Mouse (Mus musculus) CH12.LX (cell line): ENCODE measurements around the gene Map3k12.

Experiments
- CTCF ChIP-seq, 2 experiments: IDR thresholded peaks in 1 of 2; conservative IDR thresholded peaks in 1 of 2; 2 replicates each; pipeline ENCODE4 v1.5.1; 2011 to 2012; ENCODE audit warnings: low read depth in 2 of 2, low read length in 2 of 2, improper control_type of control experiment in 1 of 2, inconsistent platforms in 1 of 2, mild to moderate bottlenecking in 1 of 2, moderate library complexity in 1 of 2
- EP300 ChIP-seq: IDR thresholded peaks from 2 replicates; pipeline ENCODE4 v1.6.1; 2011; ENCODE audit warnings: low read length, improper control_type of control experiment
- NELFE ChIP-seq: IDR thresholded peaks from 2 replicates; pipeline ENCODE4 v1.6.1; 2011; ENCODE audit warnings: low read depth, low read length, improper control_type of control experiment
- NRF1 ChIP-seq: IDR thresholded peaks from 2 replicates; pipeline ENCODE4 v1.6.1; 2014; ENCODE audit warnings: low read depth, mild to moderate bottlenecking, inconsistent platforms, low read length, improper control_type of control experiment, moderate library complexity
- USF1 ChIP-seq: IDR thresholded peaks from 2 replicates; pipeline ENCODE4 v1.6.1; 2014; ENCODE audit warnings: low read depth, mild to moderate bottlenecking, inconsistent platforms, low read length, improper control_type of control experiment

DNA sequence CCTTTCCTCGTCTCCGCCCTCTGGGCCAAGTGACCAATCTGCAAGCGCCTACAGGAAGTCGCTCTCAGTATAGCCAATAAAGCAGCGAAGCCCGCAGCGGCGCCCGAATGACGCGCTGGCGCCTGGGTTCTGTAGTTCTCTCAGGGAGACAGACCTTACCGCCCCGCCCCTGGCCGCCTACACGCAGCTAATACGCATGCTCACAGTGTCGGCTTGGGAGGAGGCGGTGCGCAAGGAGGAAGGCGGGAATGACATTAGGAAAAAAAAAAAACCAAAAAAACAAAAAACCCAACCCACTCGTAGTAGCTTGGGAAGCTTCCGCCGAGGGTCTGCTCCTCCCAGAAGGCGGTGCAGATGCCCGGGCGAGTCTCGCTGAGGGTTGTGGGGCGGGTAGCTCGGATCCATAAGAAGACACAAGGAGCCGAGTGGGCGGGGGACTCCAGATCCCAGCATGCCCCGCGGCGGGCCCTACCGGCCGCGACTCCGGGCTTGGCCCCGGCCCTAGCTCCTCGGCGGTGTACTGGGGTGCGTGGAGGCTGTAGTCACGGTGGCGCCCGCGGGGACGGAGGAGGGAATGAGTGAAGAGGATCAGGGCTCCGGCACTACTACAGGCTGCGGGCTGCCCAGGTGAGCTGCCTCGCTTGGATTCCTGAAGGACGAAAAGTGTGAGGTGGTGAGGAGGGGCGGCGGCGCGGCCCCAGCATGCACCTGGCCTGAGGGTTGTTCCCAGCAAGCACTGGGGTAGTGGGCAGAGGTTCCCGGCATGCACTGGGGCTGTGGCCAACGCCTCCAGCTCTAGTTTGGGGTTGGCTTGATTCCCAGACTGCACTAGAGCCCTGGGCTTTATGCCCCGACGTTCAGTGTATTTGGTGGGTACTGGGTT lies 1.4 kb upstream of the Map3k12 start, which contains the start of gene Tarbp2:
- TF ChIP-seq EP300 (no peak; the same call in 1 of the 2 replicates), CTCF (conservative IDR thresholded peaks at IDR 0.05 in 1 of 2, IDR thresholded peaks at IDR 0.05 in 1 of 2; ENCODE audit: low read depth in 2 of 2, low read length in 2 of 2) (no peak), NELFE (peak; percentile 94), NRF1 (peak; percentile 88), USF1 (no peak; the same call in 1 of the 2 replicates)
